Mouse (Mus musculus) liver, embryonic 12.5 days (tissue): ENCODE measurements around the gene Fam228b. TPM values are rescaled to one million over a fixed set of nuclear protein-coding genes. Genes with fewer than 3 reads are reported as not detected.
"Not testable (repeated sequence)": the region's sequence is repeated elsewhere in the genome, so short reads cannot be mapped to it uniquely, and the experiment has no call there.

ENCODE experiments used
- ATAC-seq: fragments of 200-750 bp; cut with Nextera tagmentation; 2 replicates; pipeline ENCODE4 v1.8.0; 2017; ENCODE audit warnings: moderate number of reproducible peaks, mild to moderate bottlenecking, moderate library complexity
- H3K27ac ChIP-seq: fragments of 300-500 bp; sonication (generic); 2 replicates; pipeline ENCODE4 v1.5.1; 2016; ENCODE audit warnings: mild to moderate bottlenecking
- H3K27me3 ChIP-seq: fragments of 300-500 bp; sonication (generic); replicated peaks from 2 replicates; pipeline ENCODE4 v1.6.1; 2016; ENCODE audit warnings: mild to moderate bottlenecking, moderate library complexity
- H3K36me3 ChIP-seq: fragments of 300-500 bp; sonication (generic); 2 replicates; pipeline ENCODE4 v1.6.1; 2016; ENCODE audit warnings: mild to moderate bottlenecking, moderate library complexity
- H3K4me1 ChIP-seq: fragments of 300-500 bp; sonication (generic); 2 replicates; pipeline ENCODE4 v1.6.1; 2016
- H3K4me2 ChIP-seq: fragments of 300-500 bp; sonication (generic); 2 replicates; pipeline ENCODE4 v1.6.1; 2016; ENCODE audit warnings: mild to moderate bottlenecking, moderate library complexity
- H3K4me3 ChIP-seq: fragments of 300-500 bp; sonication (generic); 2 replicates; pipeline ENCODE4 v1.5.1; 2016; ENCODE audit warnings: mild to moderate bottlenecking, moderate library complexity
- H3K9ac ChIP-seq: fragments of 300-500 bp; sonication (generic); 2 replicates; pipeline ENCODE4 v1.6.1; 2016; ENCODE audit warnings: mild to moderate bottlenecking, moderate library complexity
- H3K9me3 ChIP-seq: fragments of 300-500 bp; sonication (generic); replicated peaks from 2 replicates; pipeline ENCODE4 v1.6.1; 2016; ENCODE audit warnings: mild to moderate bottlenecking, moderate library complexity
- WGBS: fragments of 180-500 bp; shearing (Covaris S2); methylation state at CpG from one replicate; pipeline ENCODE4 v1.1.7; 2016; ENCODE audit not compliant: insufficient replicate concordance; 5-methylcytosine and 5-hydroxymethylcytosine counted together
- polyA plus RNA-seq: library from polyadenylated mRNA; unstranded; fragments of >200 nt; fragmentation: Nextera tagmentation; extraction: Ambion mirVana; gene quantifications from 2 replicates; pipeline ENCODE4 v1.2.1, GENCODE M21; 2016

Gene Fam228b
- 0.93 and 2.6 TPM in 2 replicates for polyA plus RNA-seq

GRCm38 (mm10) chr12:4768492-4769332 is at the start of gene Fam228b, which contains the start of gene Pfn4:
Gene Fam228b (minus strand): TSS chr12:4769267.
Gene Pfn4 (plus strand): TSS chr12:4769022.
- Histone ChIP-seq H3K9me3 (no peaks in the 10 kb centered on the region), H3K4me1 (peaks cover 10% of the 10 kb centered on the region), H3K4me2 (peak within 1 kb of the TSS; percentile 73), H3K27me3 (no peaks in the 10 kb centered on the region), H3K4me3 (peak within 1 kb of the TSS; percentile 73), H3K9ac (peak within 1 kb of the TSS; percentile 85), H3K36me3 (no peaks in the 10 kb centered on the region), H3K27ac (peak within 1 kb of the TSS; percentile 84)
- 3% methylated on average over 61 of the region's 61 CpGs for WGBS
- peak; percentile 98 for ATAC-seq

GRCm38 (mm10) chr12:4817361-4818101 is 48.5 kb upstream of the Fam228b start, which contains the start of gene Sf3b6:
Gene Sf3b6 (plus strand): TSS chr12:4817544.
- ATAC-seq: peak; percentile 97
- Histone ChIP-seq H3K36me3 (peaks cover 31% of the 10 kb centered on the region), H3K9ac (peak within 1 kb of the TSS; percentile 79), H3K27ac (peak within 1 kb of the TSS; percentile 89), H3K27me3 (no peaks in the 10 kb centered on the region), H3K4me1 (peaks cover 33% of the 10 kb centered on the region), H3K4me2 (peak within 1 kb of the TSS; percentile 90), H3K4me3 (peak within 1 kb of the TSS; percentile 84), H3K9me3 (no peaks in the 10 kb centered on the region)
- WGBS: under 1% methylated on average over 49 of the region's 49 CpGs

- Histone ChIP-seq H3K9me3 (no peaks in the 10 kb centered on the region), H3K9ac (peak overlapping the region; percentile 79), H3K27me3 (no peaks in the 10 kb centered on the region), H3K4me2 (peak overlapping the region; percentile 90), H3K4me1 (peaks cover 33% of the 10 kb centered on the region), H3K4me3 (peak overlapping the region; percentile 84), H3K36me3 (peaks cover 24% of the 10 kb centered on the region), H3K27ac (peak overlapping the region; percentile 89)
- peak; percentile 57 for ATAC-seq
- 8% methylated on average over 24 of the region's 24 CpGs for WGBS
Measured at GRCm38 (mm10) chr12:4816680-4817360, 47.8 kb upstream of the Fam228b start.

- Histone ChIP-seq H3K9me3 (no peaks in the 10 kb centered on the region), H3K4me3 (no peak overlapping the region), H3K36me3 (no peaks in the 10 kb centered on the region), H3K4me2 (no peak overlapping the region), H3K27ac (no peak overlapping the region), H3K4me1 (peaks cover 20% of the 10 kb centered on the region), H3K27me3 (no peaks in the 10 kb centered on the region), H3K9ac (no peak overlapping the region)
- WGBS: 79% methylated on average over 4 of the region's 4 CpGs
- ATAC-seq: no peak
Measured at GRCm38 (mm10) chr12:4813636-4814035, 44.6 kb upstream of the Fam228b start.

GRCm38 (mm10) chr12:4811705-4812104 is 42.6 kb upstream of the Fam228b start:
- Histone ChIP-seq H3K4me1 (peaks cover 9% of the 10 kb centered on the region), H3K4me3 (no peak overlapping the region), H3K27me3 (no peaks in the 10 kb centered on the region), H3K4me2 (no peak overlapping the region), H3K9me3 (no peaks in the 10 kb centered on the region), H3K36me3 (no peaks in the 10 kb centered on the region), H3K9ac (no peak overlapping the region), H3K27ac (no peak overlapping the region)
- no peak for ATAC-seq
- WGBS: 50% methylated on average over 3 of the region's 3 CpGs

- 63% methylated on average over 4 of the region's 4 CpGs for WGBS
- no peak overlapping the region for H3K9ac ChIP-seq
- H3K4me2 ChIP-seq: no peak overlapping the region
- no peaks in the 10 kb centered on the region for H3K9me3 ChIP-seq
- no peaks in the 10 kb centered on the region for H3K36me3 ChIP-seq
- no peaks in the 10 kb centered on the region for H3K27me3 ChIP-seq
- H3K4me1 ChIP-seq: peaks cover 3% of the 10 kb centered on the region; the same call in 1 of the 2 replicates
- no peak overlapping the region for H3K27ac ChIP-seq
- H3K4me3 ChIP-seq: no peak overlapping the region
- no peak for ATAC-seq
Measured at GRCm38 (mm10) chr12:4811036-4811435, 42.0 kb upstream of the Fam228b start.

GRCm38 (mm10) chr12:4797471-4797870 is 28.4 kb upstream of the Fam228b start:
- WGBS: 70% methylated on average over 6 of the region's 6 CpGs

GRCm38 (mm10) chr12:4793718-4794117 is 24.7 kb upstream of the Fam228b start:
- Histone ChIP-seq H3K9me3 (no peaks in the 10 kb centered on the region), H3K27me3 (no peaks in the 10 kb centered on the region), H3K4me1 (no peaks in the 10 kb centered on the region), H3K9ac (no peak overlapping the region), H3K4me2 (no peak overlapping the region), H3K4me3 (no peak overlapping the region), H3K36me3 (no peaks in the 10 kb centered on the region), H3K27ac (no peak overlapping the region)
- 43% methylated on average over 1 of the region's 1 CpGs for WGBS
- no peak for ATAC-seq

More at GRCm38 (mm10) chr12:4797471-4797870, 28.4 kb upstream of the Fam228b start:
- not testable (repeated sequence) for H3K27me3 ChIP-seq, H3K4me1 ChIP-seq, H3K27ac ChIP-seq, H3K4me3 ChIP-seq, ATAC-seq, H3K9ac ChIP-seq, H3K4me2 ChIP-seq, H3K36me3 ChIP-seq, H3K9me3 ChIP-seq

GRCm38 (mm10) chr12:4788128-4788527 is 19.1 kb upstream of the Fam228b start:
- 88% methylated on average over 25 of the region's 25 CpGs for WGBS
- not testable (repeated sequence) for H3K9ac ChIP-seq, H3K4me1 ChIP-seq, ATAC-seq, H3K27ac ChIP-seq, H3K36me3 ChIP-seq, H3K9me3 ChIP-seq, H3K4me3 ChIP-seq, H3K27me3 ChIP-seq, H3K4me2 ChIP-seq

- no peak overlapping the region for H3K4me3 ChIP-seq
- 54% methylated on average over 2 of the region's 2 CpGs for WGBS
- H3K36me3 ChIP-seq: no peaks in the 10 kb centered on the region
- no peak overlapping the region for H3K27ac ChIP-seq
- H3K27me3 ChIP-seq: no peaks in the 10 kb centered on the region
- no peaks in the 10 kb centered on the region for H3K4me1 ChIP-seq
- H3K4me2 ChIP-seq: no peak overlapping the region
- ATAC-seq: no peak
- no peaks in the 10 kb centered on the region for H3K9me3 ChIP-seq
- no peak overlapping the region for H3K9ac ChIP-seq
Measured at GRCm38 (mm10) chr12:4784466-4784865, 15.4 kb upstream of the Fam228b start.

- Histone ChIP-seq H3K9me3 (no peaks in the 10 kb centered on the region), H3K27ac (no peak overlapping the region), H3K4me3 (no peak overlapping the region), H3K4me1 (no peaks in the 10 kb centered on the region), H3K4me2 (no peak overlapping the region), H3K9ac (no peak overlapping the region), H3K27me3 (no peaks in the 10 kb centered on the region), H3K36me3 (no peaks in the 10 kb centered on the region)
- WGBS: 64% methylated on average over 5 of the region's 5 CpGs
- ATAC-seq: no peak
Measured at GRCm38 (mm10) chr12:4783598-4783997, 14.5 kb upstream of the Fam228b start.
